Mouse (Mus musculus): ENCODE measurements around the gene Tfe3. TPM values are rescaled to one million over a fixed set of nuclear protein-coding genes. Genes with fewer than 3 reads are reported as not detected.

Tfe3 gene
- polyA plus RNA-seq, 1 experiment from 2014 or later: 36.5 TPM

GRCm38 (mm10) chrX:7765281-7765670 is 2.9 kb downstream of the Tfe3 start:
- H3K4me3 ChIP-seq: peak overlapping the region; percentile 72
- H3K27me3 ChIP-seq (ENCODE audit: insufficient read depth, poor library complexity, severe bottlenecking): no peaks in the 10 kb centered on the region
- no peak for DNase-seq (ENCODE audit: low spot score)
- H3K4me1 ChIP-seq (replicated peaks): peaks cover 23% of the 10 kb centered on the region
- H3K36me3 ChIP-seq: peaks cover 44% of the 10 kb centered on the region
- WGBS: 19% methylated on average over 13 of the region's 13 CpGs
- H3K27ac ChIP-seq: peak overlapping the region; percentile 45
- H3K9me3 ChIP-seq: peaks cover 16% of the 10 kb centered on the region

GRCm38 (mm10) chrX:7765764-7766163 is 3.4 kb downstream of the Tfe3 start:
- peak; percentile 20 for DNase-seq (ENCODE audit: low spot score)
- peak overlapping the region; percentile 72 for H3K4me3 ChIP-seq
- no peaks in the 10 kb centered on the region for H3K27me3 ChIP-seq (ENCODE audit: insufficient read depth, poor library complexity, severe bottlenecking)
- H3K36me3 ChIP-seq: peaks cover 49% of the 10 kb centered on the region
- H3K27ac ChIP-seq: peak overlapping the region; percentile 23; the same call in 1 of the 2 replicates
- peaks cover 23% of the 10 kb centered on the region for H3K4me1 ChIP-seq (replicated peaks)
- H3K9me3 ChIP-seq: peaks cover 16% of the 10 kb centered on the region
- 11% methylated on average over 11 of the region's 11 CpGs for WGBS

GRCm38 (mm10) chrX:7769302-7770017 is 7.1 kb downstream of the Tfe3 start:
- Histone ChIP-seq H3K27ac (no peak overlapping the region), H3K4me1 (replicated peaks) (peaks cover 16% of the 10 kb centered on the region), H3K27me3 (ENCODE audit: insufficient read depth, poor library complexity, severe bottlenecking) (no peaks in the 10 kb centered on the region), H3K4me3 (no peak overlapping the region), H3K36me3 (peaks cover 82% of the 10 kb centered on the region), H3K9me3 (peaks cover 9% of the 10 kb centered on the region; the same call in 1 of the 2 replicates)
- no peak for DNase-seq (ENCODE audit: low spot score)
- 92% methylated on average over 7 of the region's 7 CpGs for WGBS

- Histone ChIP-seq H3K9me3 (no peaks in the 10 kb centered on the region), H3K27ac (no peak overlapping the region), H3K4me3 (no peak overlapping the region), H3K36me3 (peaks cover 65% of the 10 kb centered on the region), H3K27me3 (ENCODE audit: insufficient read depth, poor library complexity, severe bottlenecking) (no peaks in the 10 kb centered on the region), H3K4me1 (replicated peaks) (no peaks in the 10 kb centered on the region)
- peak; percentile 8 for DNase-seq (ENCODE audit: low spot score)
- WGBS: 60% methylated on average over 2 of the region's 2 CpGs
These were observed 10.4 kb downstream of the Tfe3 start for GRCm38 (mm10) chrX:7772766-7773165.

- Histone ChIP-seq H3K4me3 (no peak overlapping the region), H3K36me3 (peaks cover 37% of the 10 kb centered on the region), H3K9me3 (no peaks in the 10 kb centered on the region), H3K27me3 (ENCODE audit: insufficient read depth, poor library complexity, severe bottlenecking) (no peaks in the 10 kb centered on the region), H3K4me1 (replicated peaks) (no peaks in the 10 kb centered on the region), H3K27ac (no peak overlapping the region)
- DNase-seq (ENCODE audit: low spot score): no peak
- WGBS: 82% methylated on average over 9 of the region's 9 CpGs
These were observed 13.3 kb downstream of the Tfe3 start for GRCm38 (mm10) chrX:7775501-7776205.

- Histone ChIP-seq H3K36me3 (peaks cover 30% of the 10 kb centered on the region), H3K27me3 (ENCODE audit: insufficient read depth, poor library complexity, severe bottlenecking) (no peaks in the 10 kb centered on the region), H3K4me1 (replicated peaks) (no peaks in the 10 kb centered on the region), H3K4me3 (no peak overlapping the region), H3K9me3 (no peaks in the 10 kb centered on the region), H3K27ac (no peak overlapping the region)
- WGBS: 46% methylated on average over 8 of the region's 8 CpGs
- peak; percentile 57 for DNase-seq (ENCODE audit: low spot score)
These were observed 14.1 kb downstream of the Tfe3 start for GRCm38 (mm10) chrX:7776329-7777082.

- no peak for DNase-seq (ENCODE audit: low spot score)
- WGBS: 81% methylated on average over 7 of the region's 7 CpGs
These were observed 16.3 kb downstream of the Tfe3 start for GRCm38 (mm10) chrX:7778450-7779244.

GRCm38 (mm10) chrX:7779294-7779693 is 16.9 kb downstream of the Tfe3 start:
- WGBS: 26% methylated on average over 3 of the region's 3 CpGs
- no peak for DNase-seq (ENCODE audit: low spot score)
- no peak overlapping the region for H3K4me3 ChIP-seq

More at GRCm38 (mm10) chrX:7778450-7779244, 16.3 kb downstream of the Tfe3 start:
- H3K27me3 ChIP-seq (ENCODE audit: insufficient read depth, poor library complexity, severe bottlenecking): no peaks in the 10 kb centered on the region
- no peaks in the 10 kb centered on the region for H3K4me1 ChIP-seq (replicated peaks)
- H3K36me3 ChIP-seq: peaks cover 10% of the 10 kb centered on the region
- H3K27ac ChIP-seq: no peak overlapping the region
- no peaks in the 10 kb centered on the region for H3K9me3 ChIP-seq
- no peak overlapping the region for H3K4me3 ChIP-seq

GRCm38 (mm10) chrX:7782603-7783092 is 20.3 kb downstream of the Tfe3 start:
- no peaks in the 10 kb centered on the region for H3K36me3 ChIP-seq
- DNase-seq (ENCODE audit: low spot score): no peak
- H3K4me3 ChIP-seq: no peak overlapping the region
- WGBS: 85% methylated on average over 4 of the region's 4 CpGs
- H3K27me3 ChIP-seq (ENCODE audit: insufficient read depth, poor library complexity, severe bottlenecking): no peaks in the 10 kb centered on the region
- no peak overlapping the region for H3K27ac ChIP-seq
- H3K9me3 ChIP-seq: no peaks in the 10 kb centered on the region
- no peaks in the 10 kb centered on the region for H3K4me1 ChIP-seq (replicated peaks)

More at GRCm38 (mm10) chrX:7779294-7779693, 16.9 kb downstream of the Tfe3 start:
- H3K36me3 ChIP-seq: 0 out of 2 replicates have a peak, but pooled peaks cover 5% of the 10 kb centered on the region
- H3K4me1 ChIP-seq (replicated peaks): no peaks in the 10 kb centered on the region
- no peaks in the 10 kb centered on the region for H3K27me3 ChIP-seq (ENCODE audit: insufficient read depth, poor library complexity, severe bottlenecking)
- H3K27ac ChIP-seq: no peak overlapping the region
- no peaks in the 10 kb centered on the region for H3K9me3 ChIP-seq

- no peaks in the 10 kb centered on the region for H3K27me3 ChIP-seq (ENCODE audit: insufficient read depth, poor library complexity, severe bottlenecking)
- H3K4me1 ChIP-seq (replicated peaks): peaks cover 10% of the 10 kb centered on the region
- DNase-seq (ENCODE audit: low spot score): peak; percentile 62
- peak within 1 kb of the TSS; percentile 85 for H3K27ac ChIP-seq
- no peaks in the 10 kb centered on the region for H3K9me3 ChIP-seq
- WGBS: 13% methylated on average over 24 of the region's 24 CpGs
- H3K36me3 ChIP-seq: peaks cover under 1% of the 10 kb centered on the region; the same call in 1 of the 2 replicates
- H3K4me3 ChIP-seq: peak within 1 kb of the TSS; percentile 54
These were observed 27.3 kb downstream of the Tfe3 start, which contains the start of gene Gripap1 for GRCm38 (mm10) chrX:7789542-7790136. Gene Gripap1 (plus strand): TSS chrX:7789765.

GRCm38 (mm10) chrX:7790309-7790708 is 27.9 kb downstream of the Tfe3 start:
- Histone ChIP-seq H3K27me3 (ENCODE audit: insufficient read depth, poor library complexity, severe bottlenecking) (no peaks in the 10 kb centered on the region), H3K4me3 (peak overlapping the region; percentile 54), H3K9me3 (no peaks in the 10 kb centered on the region), H3K4me1 (replicated peaks) (peaks cover 10% of the 10 kb centered on the region), H3K36me3 (peaks cover 6% of the 10 kb centered on the region), H3K27ac (peak overlapping the region; percentile 85)
- 21% methylated on average over 5 of the region's 5 CpGs for WGBS
- no peak for DNase-seq (ENCODE audit: low spot score)
